Mouse (Mus musculus) heart, embryonic 14.5 days (tissue): ENCODE data around the gene Pik3ip1. TPM values are rescaled to one million over a fixed set of nuclear protein-coding genes. Genes with fewer than 3 reads are reported as not detected.

Experiments
- ATAC-seq: fragments of 200-750 bp; cut with Nextera tagmentation; 2 replicates; pipeline ENCODE4 v1.8.0; 2017; ENCODE audit warnings: low read depth, moderate TSS enrichment; ENCODE audit not compliant: insufficient number of reproducible peaks, insufficient read depth, low FRiP score
- H3K27ac ChIP-seq, 2 experiments: fragments of 200-500 bp in 1 of 2; fragments of 300-500 bp in 1 of 2; sonication (generic) in 1 of 2; replicated peaks in 1 of 2; 2 replicates each; pipeline ENCODE4 v1.5.1; 2012 to 2014; ENCODE audit warnings: low read depth in 2 of 2, low read length in 2 of 2, control low read depth in 1 of 2, mild to moderate bottlenecking in 1 of 2, mixed read lengths in 1 of 2; ENCODE audit not compliant: control insufficient read depth in 1 of 2, insufficient read depth in 1 of 2
- H3K27me3 ChIP-seq: fragments of 300-500 bp; sonication (generic); 2 replicates; pipeline ENCODE4 v1.6.1; 2014; ENCODE audit warnings: mild to moderate bottlenecking, low read length, control low read depth; ENCODE audit not compliant: control insufficient read depth, insufficient read depth
- H3K36me3 ChIP-seq: fragments of 300-500 bp; sonication (generic); 2 replicates; pipeline ENCODE4 v1.6.1; 2014; ENCODE audit warnings: mild to moderate bottlenecking, control low read depth, low read length, mixed read lengths; ENCODE audit not compliant: control insufficient read depth, insufficient read depth
- H3K4me1 ChIP-seq, 2 experiments: fragments of 200-500 bp in 1 of 2; fragments of 300-500 bp in 1 of 2; sonication (generic) in 1 of 2; 2 replicates each; pipeline ENCODE4 v1.6.1; 2012 to 2014; ENCODE audit warnings: low read length in 2 of 2, control low read depth in 1 of 2, mixed read lengths in 1 of 2; ENCODE audit not compliant: control insufficient read depth in 2 of 2, insufficient read depth in 2 of 2
- H3K4me2 ChIP-seq: fragments of 300-500 bp; sonication (generic); 2 replicates; pipeline ENCODE4 v1.6.1; 2014; ENCODE audit warnings: mild to moderate bottlenecking, low read length
- H3K4me3 ChIP-seq, 2 experiments: fragments of 200-500 bp in 1 of 2; fragments of 300-500 bp in 1 of 2; sonication (generic) in 1 of 2; 2 replicates each; pipeline ENCODE4 v1.5.1; 2012 to 2014; ENCODE audit warnings: low read length in 2 of 2, mild to moderate bottlenecking in 2 of 2, control low read depth in 1 of 2, low read depth in 1 of 2, moderate library complexity in 1 of 2; ENCODE audit not compliant: control insufficient read depth in 1 of 2, insufficient read depth in 1 of 2
- H3K9ac ChIP-seq: fragments of 300-500 bp; sonication (generic); 2 replicates; pipeline ENCODE4 v1.6.1; 2014; ENCODE audit warnings: mild to moderate bottlenecking, low read length
- H3K9me3 ChIP-seq: fragments of 300-500 bp; sonication (generic); 2 replicates; pipeline ENCODE4 v1.6.1; 2016; ENCODE audit warnings: low read length, control low read depth; ENCODE audit not compliant: control insufficient read depth
- WGBS: fragments of 180-500 bp; shearing (Covaris S2); extraction: QIAGEN DNeasy Blood & Tissue Kit; methylation state at CpG from one replicate; pipeline ENCODE4 v1.1.7; 2014; 5-methylcytosine and 5-hydroxymethylcytosine counted together
- polyA plus RNA-seq: library from polyadenylated mRNA; unstranded; fragments of >200 nt; fragmentation: Nextera tagmentation; extraction: Ambion mirVana; gene quantifications from 2 replicates; pipeline ENCODE4 v1.2.1, GENCODE M21; 2014

The Pik3ip1 gene
- polyA plus RNA-seq, 1 experiment from 2014 or later, result 32.2 TPM

DNA sequence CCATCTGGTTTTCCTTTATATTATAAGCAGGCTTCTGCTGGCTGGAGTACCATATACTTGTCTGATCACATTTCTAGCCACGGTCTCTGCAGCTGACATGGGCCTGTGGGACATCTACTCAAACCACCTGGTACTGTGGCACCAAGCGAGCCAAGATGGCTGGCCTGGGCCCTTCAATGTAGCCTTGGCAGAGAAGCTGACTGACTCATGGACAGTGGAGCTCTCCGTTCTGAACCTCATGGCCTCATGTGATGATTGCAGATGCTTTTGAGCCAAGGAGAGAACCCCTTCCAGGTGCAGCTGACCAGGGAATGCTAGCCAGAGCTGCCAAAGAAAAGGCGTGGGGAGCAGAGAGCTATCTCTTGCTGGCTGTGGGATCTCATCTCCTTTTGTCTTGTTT is 24.4 kb upstream of the Pik3ip1 start:
- no peak for ATAC-seq
- WGBS, result 90% methylated on average over 4 of the region's 4 CpGs

DNA sequence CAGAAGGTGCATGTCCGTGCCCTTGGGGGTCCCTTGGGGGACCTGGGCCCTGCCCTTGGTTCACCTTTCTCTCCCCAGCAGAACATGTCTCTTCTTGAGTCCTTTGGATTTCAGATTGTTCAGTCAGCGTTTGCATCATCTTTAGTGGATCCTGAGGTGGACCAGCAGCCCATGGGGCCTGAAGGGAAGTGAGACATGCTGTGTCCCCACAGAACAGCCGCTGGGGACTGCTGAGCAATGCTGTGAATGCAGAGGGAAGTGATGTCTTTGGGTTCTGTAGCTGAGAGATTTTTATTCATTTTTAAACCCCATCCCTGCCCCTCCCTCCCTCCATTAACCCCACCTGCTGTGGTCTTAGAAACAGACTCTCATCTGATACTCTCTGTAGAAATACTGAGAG is 22.3 kb upstream of the Pik3ip1 start:
- H3K9ac ChIP-seq, result no peak overlapping the region
- H3K27ac ChIP-seq, result no peak overlapping the region
- peaks cover 2 to 4% of the 10 kb centered on the region in 2 experiments; a peak in 3 of 4 replicates for H3K4me1 ChIP-seq
- ATAC-seq, result no peak
- WGBS, result 93% methylated on average over 3 of the region's 3 CpGs
- H3K27me3 ChIP-seq, result no peaks in the 10 kb centered on the region
- H3K9me3 ChIP-seq, result no peaks in the 10 kb centered on the region
- no peak overlapping the region for H3K4me2 ChIP-seq
- H3K4me3 ChIP-seq, result no peak overlapping the region
- H3K36me3 ChIP-seq, result peaks cover 97% of the 10 kb centered on the region

More for the DNA sequence above, 24.4 kb upstream of the Pik3ip1 start:
- Histone ChIP-seq H3K4me1 (peaks cover 8 to 12% of the 10 kb centered on the region in 2 experiments), H3K27ac (no peak overlapping the region), H3K9me3 (no peaks in the 10 kb centered on the region), H3K27me3 (no peaks in the 10 kb centered on the region), H3K9ac (no peak overlapping the region), H3K4me2 (no peak overlapping the region), H3K36me3 (peaks cover 100% of the 10 kb centered on the region), H3K4me3 (no peak overlapping the region)

DNA sequence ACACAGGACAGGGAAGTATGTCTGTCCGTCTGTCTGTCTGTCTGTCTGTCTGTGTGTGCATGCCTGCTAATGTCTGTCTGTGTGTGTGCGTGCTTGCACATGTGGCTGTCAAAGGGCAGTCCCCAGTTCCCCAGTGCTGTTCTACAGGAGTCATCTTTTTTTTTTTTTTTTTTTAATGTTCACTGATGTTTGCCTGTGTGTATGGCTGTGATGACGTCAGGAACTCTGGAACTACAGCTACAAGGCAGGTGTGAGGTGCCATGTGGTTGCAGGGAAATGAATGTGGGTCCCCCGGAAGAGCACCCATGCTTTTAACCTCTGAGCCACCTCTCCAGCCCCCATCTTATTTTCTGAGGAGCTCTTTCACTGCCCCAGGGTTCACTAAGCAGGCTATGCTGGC is 20.3 kb upstream of the Pik3ip1 start:
- 83% methylated on average over 4 of the region's 4 CpGs for WGBS
- no peak overlapping the region for H3K27ac ChIP-seq
- H3K36me3 ChIP-seq, result peaks cover 77% of the 10 kb centered on the region
- peaks cover 0 to 2% of the 10 kb centered on the region in 2 experiments; a peak in 2 of 4 replicates for H3K4me1 ChIP-seq
- H3K27me3 ChIP-seq, result no peaks in the 10 kb centered on the region
- H3K4me2 ChIP-seq, result no peak overlapping the region
- ATAC-seq, result no peak
- H3K9ac ChIP-seq, result no peak overlapping the region
- no peaks in the 10 kb centered on the region for H3K9me3 ChIP-seq
- H3K4me3 ChIP-seq, result no peak overlapping the region

DNA sequence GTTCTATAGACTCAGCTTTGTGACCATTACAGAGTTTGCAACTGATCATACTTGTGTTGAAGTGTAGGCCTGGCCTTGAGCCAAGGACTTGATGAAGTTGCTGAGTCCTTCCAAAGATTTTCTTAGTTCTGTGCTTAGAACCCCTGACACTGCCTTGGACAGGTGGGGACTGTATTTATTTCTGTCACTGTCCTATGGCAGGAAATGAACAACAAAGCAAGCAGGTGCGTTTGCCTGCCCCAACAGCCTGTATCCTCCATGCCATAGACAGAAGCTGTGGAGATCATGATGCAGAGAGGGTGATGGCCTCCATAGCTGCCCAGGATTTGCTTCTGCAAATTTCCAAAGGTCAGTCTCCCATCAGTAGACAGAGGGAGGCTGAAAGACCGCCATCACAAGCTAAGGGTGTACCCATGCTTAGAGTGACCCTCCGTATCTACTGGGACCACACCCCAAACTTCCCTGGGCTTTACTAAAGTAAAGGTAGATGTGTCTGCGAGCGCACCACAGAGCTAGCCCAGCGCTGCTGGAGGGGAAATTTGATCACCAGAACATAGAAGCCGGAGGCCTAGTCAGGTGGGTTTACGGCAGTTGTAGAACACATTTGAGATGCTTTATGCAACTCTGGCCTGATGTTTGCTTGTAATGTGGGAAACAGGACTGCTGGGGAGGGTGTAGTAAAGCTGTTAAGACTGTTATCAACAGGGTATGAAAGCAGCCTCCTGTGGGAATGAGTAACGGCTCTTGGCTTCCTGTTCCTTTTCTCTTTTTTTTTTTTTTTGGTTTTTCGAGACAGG is 19.2 kb upstream of the Pik3ip1 start:
- 86% methylated on average over 9 of the region's 10 CpGs for WGBS
- ATAC-seq, result peak; percentile 27; the same call in 1 of the 2 replicates

DNA sequence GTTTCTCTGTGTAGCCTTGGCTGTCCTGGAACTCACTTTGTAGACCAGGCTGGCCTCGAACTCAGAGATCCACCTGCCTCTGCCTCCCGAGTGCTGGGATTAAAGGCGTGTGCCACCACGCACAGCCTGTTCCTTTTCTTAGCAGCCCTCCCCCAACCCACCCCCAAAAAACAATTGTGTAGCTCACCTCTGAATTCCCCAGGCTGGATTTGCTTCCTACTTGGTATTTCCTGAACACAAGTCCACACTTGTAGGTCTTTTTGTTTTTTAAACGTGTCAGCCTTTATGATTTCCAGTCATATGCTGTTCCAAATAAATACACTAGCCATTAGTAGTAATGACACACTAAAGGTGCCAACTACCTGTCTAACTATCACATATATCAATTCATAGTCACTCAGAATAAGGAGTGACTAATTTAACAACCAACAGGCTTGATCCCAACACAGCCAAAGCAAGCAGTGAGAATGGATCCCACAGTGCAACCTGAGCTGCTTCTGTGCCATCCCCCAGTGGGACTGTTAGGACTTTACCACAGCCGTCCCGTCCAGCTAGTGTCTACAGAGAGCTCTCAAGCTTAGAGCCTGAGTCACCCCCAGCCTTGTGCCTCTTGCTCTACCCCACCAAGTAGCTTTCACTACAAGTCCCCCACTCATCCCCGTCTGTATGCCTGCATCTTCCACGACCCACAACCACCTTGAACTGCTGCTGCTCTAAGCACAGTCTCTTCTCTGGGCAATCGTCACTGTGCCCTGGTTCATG is 18.4 kb upstream of the Pik3ip1 start:
- Histone ChIP-seq H3K36me3 (peaks cover 58% of the 10 kb centered on the region), H3K27me3 (no peaks in the 10 kb centered on the region), H3K27ac (no peak overlapping the region), H3K9me3 (no peaks in the 10 kb centered on the region), H3K4me1 (peaks cover 0 to 2% of the 10 kb centered on the region in 2 experiments; a peak in 2 of 4 replicates), H3K4me2 (no peak overlapping the region), H3K4me3 (no peak overlapping the region), H3K9ac (no peak overlapping the region)
- WGBS, result 76% methylated on average over 9 of the region's 10 CpGs
- ATAC-seq, result no peak

More for the DNA sequence above, 19.2 kb upstream of the Pik3ip1 start:
- Histone ChIP-seq H3K9me3 (no peaks in the 10 kb centered on the region), H3K36me3 (peaks cover 66% of the 10 kb centered on the region), H3K4me1 (peaks cover 0 to 2% of the 10 kb centered on the region in 2 experiments; a peak in 2 of 4 replicates), H3K4me3 (no peak overlapping the region), H3K27me3 (no peaks in the 10 kb centered on the region), H3K27ac (no peak overlapping the region), H3K4me2 (no peak overlapping the region), H3K9ac (no peak overlapping the region)

DNA sequence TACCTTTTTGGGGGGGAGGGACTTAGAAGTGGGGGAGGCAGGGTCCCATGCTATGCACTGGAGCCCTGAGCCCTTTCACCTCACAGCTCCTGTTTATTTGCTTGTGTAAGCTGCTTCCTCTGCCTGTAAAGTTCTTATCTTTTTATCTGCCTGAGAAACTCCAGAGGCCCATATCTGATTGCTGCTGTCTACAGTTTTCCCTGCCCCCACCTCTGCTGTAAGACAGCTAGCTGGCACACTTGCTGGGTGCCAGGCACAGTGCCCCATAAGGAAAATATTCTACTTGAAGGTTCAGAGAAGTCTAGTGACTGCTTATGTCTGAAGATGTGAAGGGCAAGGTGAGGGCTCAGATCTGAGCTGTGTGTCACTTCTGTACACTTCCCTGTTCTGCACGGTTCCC is 16.9 kb upstream of the Pik3ip1 start:
- H3K4me3 ChIP-seq, result no peak overlapping the region
- no peak overlapping the region for H3K4me2 ChIP-seq
- peaks cover 0 to 2% of the 10 kb centered on the region in 2 experiments; a peak in 2 of 4 replicates for H3K4me1 ChIP-seq
- no peak for ATAC-seq
- H3K27me3 ChIP-seq, result no peaks in the 10 kb centered on the region
- 96% methylated on average over 1 of the region's 1 CpGs for WGBS
- H3K36me3 ChIP-seq, result peaks cover 43% of the 10 kb centered on the region
- no peaks in the 10 kb centered on the region for H3K9me3 ChIP-seq
- no peak overlapping the region for H3K9ac ChIP-seq
- H3K27ac ChIP-seq, result no peak overlapping the region

DNA sequence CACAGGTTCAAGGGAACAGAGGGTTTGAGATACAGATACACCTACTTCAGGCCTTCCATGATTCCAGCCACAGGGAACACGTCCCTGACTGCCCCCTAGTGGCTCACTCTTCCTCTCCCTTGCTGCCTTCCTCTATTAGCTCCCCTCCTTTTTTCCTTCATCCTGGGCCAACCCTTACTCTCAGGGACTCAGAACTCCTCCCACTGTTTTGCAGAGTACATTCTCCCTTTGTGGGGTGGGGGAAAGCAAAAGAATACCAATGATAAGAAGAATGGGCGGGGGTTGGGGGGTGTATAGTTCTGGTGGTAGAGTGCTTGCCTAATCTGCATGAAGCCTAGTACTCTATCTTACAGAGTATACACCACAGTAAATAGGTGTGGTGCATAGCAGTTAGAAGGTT is 16.1 kb upstream of the Pik3ip1 start:
- Histone ChIP-seq H3K27ac (no peak overlapping the region), H3K4me2 (no peak overlapping the region), H3K4me3 (no peak overlapping the region), H3K36me3 (peaks cover 35% of the 10 kb centered on the region), H3K27me3 (no peaks in the 10 kb centered on the region), H3K4me1 (peaks cover 0 to 2% of the 10 kb centered on the region in 2 experiments; a peak in 2 of 4 replicates), H3K9ac (no peak overlapping the region), H3K9me3 (no peaks in the 10 kb centered on the region)
- no peak for ATAC-seq
- 19% methylated on average over 2 of the region's 2 CpGs for WGBS
